Mouse (Mus musculus) liver, postnatal 0 days (tissue): Measurements from ENCODE around the gene Uvrag. TPM values are rescaled to one million over a fixed set of nuclear protein-coding genes. Genes with fewer than 3 reads are reported as not detected.

Experiments
- ATAC-seq: fragments of 200-750 bp; cut with Nextera tagmentation; 2 replicates; pipeline ENCODE4 v1.8.0; 2017; ENCODE audit warnings: mild to moderate bottlenecking, moderate library complexity
- DNase-seq: peaks from one replicate; pipeline ENCODE4 v3.0.0-alpha.2; 2016
- H3K27ac ChIP-seq: fragments of 300-500 bp; sonication (generic); 2 replicates; pipeline ENCODE4 v1.5.1; 2014; ENCODE audit warnings: antibody characterized with exemption, moderate library complexity, mild to moderate bottlenecking, low read depth
- H3K27me3 ChIP-seq: fragments of 300-500 bp; sonication (generic); 2 replicates; pipeline ENCODE4 v1.6.1; 2014; ENCODE audit warnings: low read length, control low read depth, mixed read lengths; ENCODE audit not compliant: insufficient read depth
- H3K36me3 ChIP-seq: fragments of 300-500 bp; sonication (generic); replicated peaks from 2 replicates; pipeline ENCODE4 v1.6.1; 2014; ENCODE audit warnings: mild to moderate bottlenecking, control low read depth, low read length, moderate library complexity, mixed read lengths; ENCODE audit not compliant: insufficient read depth
- H3K4me1 ChIP-seq: fragments of 300-500 bp; sonication (generic); 2 replicates; pipeline ENCODE4 v1.6.1; 2014; ENCODE audit warnings: antibody characterized with exemption, mild to moderate bottlenecking, control low read depth; ENCODE audit not compliant: insufficient read depth
- H3K4me2 ChIP-seq: fragments of 300-500 bp; sonication (generic); 2 replicates; pipeline ENCODE4 v1.6.1; 2014; ENCODE audit warnings: low read depth, mild to moderate bottlenecking, low read length, moderate library complexity, mixed read lengths
- H3K4me3 ChIP-seq: fragments of 300-500 bp; sonication (generic); 2 replicates; pipeline ENCODE4 v1.5.1; 2014; ENCODE audit warnings: low read depth, low read length
- H3K9ac ChIP-seq: fragments of 300-500 bp; sonication (generic); replicated peaks from 2 replicates; pipeline ENCODE4 v1.6.1; 2014; ENCODE audit warnings: mild to moderate bottlenecking, moderate library complexity
- H3K9me3 ChIP-seq: fragments of 300-500 bp; sonication (generic); 2 replicates; pipeline ENCODE4 v1.6.1; 2016; ENCODE audit warnings: mild to moderate bottlenecking, control low read depth, low read length, mixed read lengths
- CTCF ChIP-seq: sonication (generic); IDR thresholded peaks from 2 replicates; pipeline ENCODE4 v1.5.1; 2016; ENCODE audit warnings: antibody characterized with exemption, low read depth
- EP300 ChIP-seq: IDR thresholded peaks from 2 replicates; pipeline ENCODE4 v1.6.1; 2016; ENCODE audit warnings: antibody characterized with exemption, low read depth, mild to moderate bottlenecking
- WGBS: fragments of 180-500 bp; shearing (Covaris S2); extraction: QIAGEN DNeasy Blood & Tissue Kit; methylation state at CpG from one replicate; pipeline ENCODE4 v1.1.7; 2014; ENCODE audit not compliant: insufficient replicate concordance; 5-methylcytosine and 5-hydroxymethylcytosine counted together
- polyA plus RNA-seq: library from polyadenylated mRNA; unstranded; fragments of >200 nt; fragmentation: Nextera tagmentation; extraction: Ambion mirVana; gene quantifications from 2 replicates; pipeline ENCODE4 v1.2.1, GENCODE M21; 2015

Gene Uvrag
- polyA plus RNA-seq, 1 experiment from 2014 or later = 11.9 TPM

GRCm38 (mm10) chr7:99061056-99061680, 79.8 kb downstream of the Uvrag start:
- H3K36me3 ChIP-seq = peaks cover 8% of the 10 kb centered on the region; the same call in 1 of the 2 replicates
- DNase-seq (no peak), ATAC-seq (no peak)
- no peak overlapping the region for H3K4me2 ChIP-seq
- no peaks in the 10 kb centered on the region for H3K27me3 ChIP-seq
- WGBS = 77% methylated on average over 7 of the region's 7 CpGs
- no peaks in the 10 kb centered on the region for H3K4me1 ChIP-seq
- H3K27ac ChIP-seq = no peak overlapping the region
- TF ChIP-seq CTCF (no peak), EP300 (no peak)
- no peak overlapping the region for H3K9ac ChIP-seq
- H3K4me3 ChIP-seq = no peak overlapping the region
- H3K9me3 ChIP-seq = no peaks in the 10 kb centered on the region

- Histone ChIP-seq H3K27ac (no peak overlapping the region), H3K27me3 (no peaks in the 10 kb centered on the region), H3K9ac (no peak overlapping the region), H3K4me1 (no peaks in the 10 kb centered on the region), H3K9me3 (no peaks in the 10 kb centered on the region), H3K4me2 (no peak overlapping the region), H3K36me3 (peaks cover 9% of the 10 kb centered on the region; the same call in 1 of the 2 replicates), H3K4me3 (no peak overlapping the region)
- ATAC-seq (no peak), DNase-seq (no peak)
- WGBS = 80% methylated on average over 5 of the region's 5 CpGs
- TF ChIP-seq CTCF (no peak), EP300 (no peak)
These were observed 80.5 kb downstream of the Uvrag start for GRCm38 (mm10) chr7:99060476-99060875.

DNA sequence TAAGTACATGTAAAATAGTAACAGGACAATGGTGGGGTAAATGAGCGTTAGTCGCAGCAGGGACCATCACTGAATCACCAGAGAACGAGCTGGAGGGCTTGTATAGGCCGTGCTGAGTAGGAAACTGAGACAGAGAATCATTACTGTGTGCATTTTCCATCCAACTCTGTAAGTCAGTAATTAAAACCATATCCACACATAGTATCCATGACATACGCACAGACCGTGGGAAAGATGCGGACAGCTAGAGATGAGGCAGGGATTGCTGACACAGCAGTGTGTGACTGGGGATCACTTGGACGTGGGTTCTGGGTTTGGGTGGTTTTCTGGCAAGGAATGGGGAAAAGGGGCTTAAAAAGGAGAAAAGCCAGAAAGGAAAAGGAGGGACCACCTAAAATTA, 81.0 kb downstream of the Uvrag start:
- Histone ChIP-seq H3K27me3 (no peaks in the 10 kb centered on the region), H3K4me1 (no peaks in the 10 kb centered on the region), H3K27ac (no peak overlapping the region), H3K36me3 (peaks cover 11% of the 10 kb centered on the region; the same call in 1 of the 2 replicates), H3K9me3 (no peaks in the 10 kb centered on the region), H3K9ac (no peak overlapping the region), H3K4me3 (no peak overlapping the region), H3K4me2 (no peak overlapping the region)
- 91% methylated on average over 8 of the region's 8 CpGs for whole genome bisulfite sequencing
- TF ChIP-seq CTCF (no peak), EP300 (no peak)
- DNase-seq = no peak
- no peak for ATAC-seq

DNA sequence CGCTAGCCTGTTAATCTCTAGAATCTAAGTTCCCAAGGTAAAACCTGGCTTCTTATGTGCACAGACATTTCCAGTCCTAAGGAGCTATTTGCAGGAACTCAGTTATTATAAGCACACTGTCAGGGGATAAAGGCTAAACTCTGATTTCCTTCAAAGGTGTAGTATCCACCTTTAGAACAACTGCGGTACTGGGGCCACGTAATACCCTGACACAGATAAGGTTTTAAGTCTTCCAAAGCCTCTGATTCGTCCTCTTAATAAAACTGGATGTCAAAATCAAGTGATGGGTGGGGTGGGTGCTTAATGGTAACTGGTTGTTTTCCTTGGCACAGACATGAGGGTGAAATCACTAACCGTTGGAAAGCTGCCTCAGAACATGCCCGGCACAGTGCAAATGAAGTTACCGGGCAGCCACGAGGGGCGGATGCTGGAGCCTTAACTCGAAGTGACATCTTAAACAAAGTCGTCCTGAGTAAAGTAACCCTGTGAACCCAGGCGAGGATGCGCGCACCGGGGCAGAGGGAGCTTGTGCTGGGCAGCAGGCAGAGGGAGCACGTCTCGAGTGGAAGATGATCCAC, 83.8 kb downstream of the Uvrag start:
- 88% methylated on average over 17 of the region's 17 CpGs for WGBS
- Histone ChIP-seq H3K36me3 (peaks cover 13% of the 10 kb centered on the region; the same call in 1 of the 2 replicates), H3K27me3 (no peaks in the 10 kb centered on the region), H3K27ac (no peak overlapping the region), H3K4me1 (no peaks in the 10 kb centered on the region), H3K9ac (no peak overlapping the region), H3K4me2 (no peak overlapping the region), H3K4me3 (no peak overlapping the region), H3K9me3 (no peaks in the 10 kb centered on the region)
- TF ChIP-seq CTCF = no peak
- no peak for TF ChIP-seq EP300
- no peak for ATAC-seq
- no peak for DNase-seq

DNA sequence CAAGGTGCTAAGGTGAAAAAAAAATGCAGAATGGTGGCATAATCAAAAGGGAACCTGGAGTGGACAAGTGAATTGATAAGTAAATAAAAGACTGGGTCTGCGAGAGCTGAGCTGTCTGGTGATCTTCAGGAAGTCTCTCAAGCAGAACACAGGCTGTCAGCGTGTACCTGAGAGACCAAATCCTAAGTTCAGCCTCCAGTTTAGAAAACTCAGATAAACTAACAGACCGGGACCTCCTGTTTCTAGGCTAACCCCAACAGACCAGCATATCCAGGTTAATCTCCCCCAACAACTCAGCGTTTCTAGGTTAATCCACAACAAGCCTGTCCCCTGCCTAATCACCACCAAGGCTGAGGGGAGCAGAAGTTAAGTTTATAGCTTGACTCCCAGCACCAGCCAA, 87.3 kb downstream of the Uvrag start:
- Histone ChIP-seq H3K4me2 (no peak overlapping the region), H3K27me3 (no peaks in the 10 kb centered on the region), H3K36me3 (peaks cover 16% of the 10 kb centered on the region; the same call in 1 of the 2 replicates), H3K4me1 (no peaks in the 10 kb centered on the region), H3K27ac (no peak overlapping the region), H3K4me3 (no peak overlapping the region), H3K9me3 (no peaks in the 10 kb centered on the region), H3K9ac (no peak overlapping the region)
- ATAC-seq (no peak), DNase-seq (no peak)
- WGBS = 83% methylated on average over 4 of the region's 4 CpGs
- TF ChIP-seq EP300 (no peak), CTCF (no peak)

GRCm38 (mm10) chr7:99052471-99053241, 88.3 kb downstream of the Uvrag start:
- ATAC-seq (peak; percentile 35), DNase-seq (no peak)
- TF ChIP-seq EP300 (no peak), CTCF (no peak)
- H3K36me3 ChIP-seq = peaks cover 16% of the 10 kb centered on the region; the same call in 1 of the 2 replicates
- no peak overlapping the region for H3K4me2 ChIP-seq
- no peak overlapping the region for H3K4me3 ChIP-seq
- no peaks in the 10 kb centered on the region for H3K27me3 ChIP-seq
- H3K9me3 ChIP-seq = no peaks in the 10 kb centered on the region
- no peak overlapping the region for H3K27ac ChIP-seq
- no peaks in the 10 kb centered on the region for H3K4me1 ChIP-seq
- no peak overlapping the region for H3K9ac ChIP-seq
- WGBS = 85% methylated on average over 6 of the region's 6 CpGs
